In the genomic region with DNA sequence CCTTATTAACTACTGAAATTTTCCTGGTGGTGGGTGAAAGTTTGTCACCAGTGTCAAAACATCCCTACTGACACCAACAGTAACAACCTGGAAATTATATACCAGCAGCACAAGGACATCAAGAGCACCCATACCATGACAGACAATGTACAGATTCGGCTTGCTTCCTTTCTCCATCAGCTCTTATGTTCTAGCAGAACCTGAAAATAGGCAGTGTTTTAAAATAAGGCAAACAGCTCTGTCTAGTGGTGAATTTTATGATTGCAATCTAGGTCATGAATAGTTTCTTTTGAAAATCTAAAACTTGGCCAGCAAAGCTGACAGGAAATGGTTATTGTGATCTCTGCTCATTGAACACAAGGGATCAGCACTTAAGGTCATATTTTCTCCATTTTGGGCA, we compare ENCODE assay signal across 11 mouse cellular contexts.
A peak's percentile ranks its signal among the peaks of the same experiment; 100 is the strongest.
DNase-seq lines count a peak whose midpoint lies in the region; ATAC-seq and TF ChIP-seq lines count a peak whose summit lies in the region.
"Had no signal": no experiment of that assay in that cellular context is flagged by ENCODE, and none has a peak within 500 bp of the region (broad histone marks: within the 10 kb centered on the region; RNA-seq: fewer than 3 reads in every experiment).

No protein-coding gene starts in this region.

- peak; percentile 24 for DNase-seq in kidney, adult 2 months
- no peak for DNase-seq in kidney, adult 18-20 months
- DNase-seq in right cerebral cortex, adult 18-20 months, result peak; percentile 15
- no peak for DNase-seq in right cerebral cortex, postnatal 36 days (ENCODE audit: low spot score in 2 of 2)
- DNase-seq in frontal cortex, postnatal 10 days (ENCODE audit: low spot score in 2 of 2), result no peak
- DNase-seq: right cerebral cortex, postnatal 14 days had no signal

- no peaks in the 10 kb centered on the region for H3K4me1 ChIP-seq in kidney, adult 2 months (ENCODE audit: control insufficient read depth, insufficient read depth, low read length)
- no peaks in the 10 kb centered on the region for H3K4me1 ChIP-seq in forebrain, embryonic 15.5 days
- H3K4me1 ChIP-seq: intestine, embryonic 15.5 days; lung, embryonic 15.5 days had no signal

- H3K9ac ChIP-seq in forebrain, embryonic 15.5 days (replicated peaks), result no peak overlapping the region
- H3K9ac ChIP-seq: intestine, embryonic 15.5 days; lung, embryonic 15.5 days had no signal

- TF ChIP-seq POLR2A in kidney, adult 2 months (IDR thresholded peaks at IDR 0.05; ENCODE audit: low read depth, low read length), result no peak

- ATAC-seq in forebrain, embryonic 15.5 days (replicated peaks), result peak; percentile 81
- ATAC-seq in inflammation-experienced regulatory T-cells, adult 6 months, result no peak
- no peak for ATAC-seq in erythroid progenitor cell, adult 5-6 weeks (replicated peaks; ENCODE audit: low FRiP score, poor library complexity, severe bottlenecking)
- ATAC-seq: intestine, embryonic 15.5 days had no signal

- no peaks in the 10 kb centered on the region for H3K36me3 ChIP-seq in kidney, adult 2 months (ENCODE audit: control insufficient read depth, insufficient read depth, low read length)
- H3K36me3 ChIP-seq in forebrain, embryonic 15.5 days, result no peaks in the 10 kb centered on the region
- H3K36me3 ChIP-seq: intestine, embryonic 15.5 days; lung, embryonic 15.5 days had no signal

- no peaks in the 10 kb centered on the region for H3K9me3 ChIP-seq in forebrain, embryonic 15.5 days
- H3K9me3 ChIP-seq: intestine, embryonic 15.5 days; lung, embryonic 15.5 days had no signal

- no peak overlapping the region for H3K27ac ChIP-seq in kidney, adult 2 months (ENCODE audit: insufficient read depth, low read depth, low read length)
- no peak overlapping the region for H3K27ac ChIP-seq in forebrain, embryonic 15.5 days (replicated peaks)
- H3K27ac ChIP-seq: intestine, embryonic 15.5 days; lung, embryonic 15.5 days had no signal

- H3K4me3 ChIP-seq in kidney, adult 2 months (ENCODE audit: insufficient read depth, low read depth, low read length), result no peak overlapping the region
- no peak overlapping the region for H3K4me3 ChIP-seq in forebrain, embryonic 15.5 days
- H3K4me3 ChIP-seq: intestine, embryonic 15.5 days; lung, embryonic 15.5 days had no signal

- TF ChIP-seq CTCF in kidney, adult 2 months (conservative IDR thresholded peaks at IDR 0.05; ENCODE audit: insufficient read depth, insufficient read length, low read depth, low read length), result no peak

- H3K27me3 ChIP-seq in kidney, adult 2 months (replicated peaks; ENCODE audit: control insufficient read depth, insufficient read depth, low read length), result no peaks in the 10 kb centered on the region
- no peaks in the 10 kb centered on the region for H3K27me3 ChIP-seq in forebrain, embryonic 15.5 days
- H3K27me3 ChIP-seq: intestine, embryonic 15.5 days; lung, embryonic 15.5 days had no signal

- WGBS in kidney, adult 2 months, result 16% methylated on average over 1 of the region's 1 CpGs
- 27% methylated on average over 1 of the region's 1 CpGs for WGBS in forebrain, embryonic 15.5 days

- no peak overlapping the region for H3K4me2 ChIP-seq in forebrain, embryonic 15.5 days (replicated peaks)
- H3K4me2 ChIP-seq: intestine, embryonic 15.5 days; lung, embryonic 15.5 days had no signal

Comparison
In these comparisons a context has a peak if more than half of its experiments do, and no peak if none do; other contexts are left out.
1. DNase-seq: peak in kidney, adult 2 months (single experiment) and right cerebral cortex, adult 18-20 months (single experiment); none in kidney, adult 18-20 months (single experiment), right cerebral cortex, postnatal 36 days (0 of 2) and frontal cortex, postnatal 10 days (0 of 2).